Mouse (Mus musculus) urinary bladder, adult 2 months (tissue): ENCODE measurements around the gene Fars2. TPM values are rescaled to one million over a fixed set of nuclear protein-coding genes. Genes with fewer than 3 reads are reported as not detected.

ENCODE experiments used
- DNase-seq: peaks from one replicate; pipeline ENCODE4 v3.0.0; 2022; ENCODE audit warnings: low spot score
- polyA plus RNA-seq: library from polyadenylated mRNA; depleted of rRNA; stranded (reverse); fragments of >200 nt; gene quantifications from 2 replicates; pipeline ENCODE4 v1.2.3, GENCODE M21; 2012; rRNA removed

The Fars2 gene
- polyA plus RNA-seq, 1 experiment, result 34.8 TPM

GRCm38 (mm10) chr13:36731016-36731930 is 614.1 kb downstream of the Fars2 start:
- DNase-seq, result no peak

GRCm38 (mm10) chr13:36731931-36732461 is 614.8 kb downstream of the Fars2 start:
- no peak for DNase-seq

DNA sequence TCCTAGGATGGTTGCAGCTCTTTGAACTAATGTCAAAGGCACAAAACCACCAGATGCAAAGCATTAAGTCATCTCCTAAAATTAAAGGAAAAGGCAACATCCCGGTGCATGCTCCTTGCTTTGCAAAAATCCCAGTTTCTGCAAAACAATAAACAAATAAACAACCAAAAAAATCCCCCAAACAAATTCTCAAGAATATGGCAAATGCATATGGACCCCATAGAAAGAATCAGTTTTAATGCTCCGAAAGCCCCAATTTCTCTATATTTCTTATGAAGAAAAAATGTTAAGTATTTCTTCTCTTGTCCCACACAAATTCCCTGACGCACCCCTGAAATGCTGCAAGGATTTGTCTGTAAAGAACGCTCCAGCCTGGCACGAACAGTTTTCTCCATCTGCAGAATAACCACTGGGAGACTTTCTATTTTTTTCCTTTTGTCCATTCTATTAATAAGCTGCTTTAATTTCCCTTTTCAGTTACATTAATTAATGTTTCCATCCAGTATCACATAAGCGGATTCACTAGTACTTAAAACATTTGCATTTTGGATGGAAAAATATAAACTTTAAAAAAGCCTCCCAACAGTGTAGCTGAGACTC is 615.8 kb downstream of the Fars2 start:
- no peak for DNase-seq

DNA sequence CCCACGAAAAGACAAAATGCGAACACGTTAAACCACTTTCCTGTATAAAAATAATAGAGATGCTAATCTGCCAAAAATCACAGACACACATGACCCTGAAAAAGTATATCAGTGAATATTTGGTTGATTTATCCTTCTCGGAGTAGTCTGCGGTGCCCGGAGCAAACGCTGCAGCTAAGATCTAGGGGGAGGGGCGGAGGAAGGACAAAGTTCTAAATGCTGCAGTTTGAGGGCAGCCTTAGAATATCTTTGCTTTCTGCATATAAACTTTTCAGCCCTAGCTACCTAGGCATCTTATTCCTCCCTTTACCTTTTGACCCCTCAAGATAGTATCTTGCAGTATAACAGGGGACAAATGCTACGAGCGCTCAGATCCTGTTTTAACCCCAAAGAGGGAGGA is 616.4 kb downstream of the Fars2 start:
- DNase-seq, result no peak

DNA sequence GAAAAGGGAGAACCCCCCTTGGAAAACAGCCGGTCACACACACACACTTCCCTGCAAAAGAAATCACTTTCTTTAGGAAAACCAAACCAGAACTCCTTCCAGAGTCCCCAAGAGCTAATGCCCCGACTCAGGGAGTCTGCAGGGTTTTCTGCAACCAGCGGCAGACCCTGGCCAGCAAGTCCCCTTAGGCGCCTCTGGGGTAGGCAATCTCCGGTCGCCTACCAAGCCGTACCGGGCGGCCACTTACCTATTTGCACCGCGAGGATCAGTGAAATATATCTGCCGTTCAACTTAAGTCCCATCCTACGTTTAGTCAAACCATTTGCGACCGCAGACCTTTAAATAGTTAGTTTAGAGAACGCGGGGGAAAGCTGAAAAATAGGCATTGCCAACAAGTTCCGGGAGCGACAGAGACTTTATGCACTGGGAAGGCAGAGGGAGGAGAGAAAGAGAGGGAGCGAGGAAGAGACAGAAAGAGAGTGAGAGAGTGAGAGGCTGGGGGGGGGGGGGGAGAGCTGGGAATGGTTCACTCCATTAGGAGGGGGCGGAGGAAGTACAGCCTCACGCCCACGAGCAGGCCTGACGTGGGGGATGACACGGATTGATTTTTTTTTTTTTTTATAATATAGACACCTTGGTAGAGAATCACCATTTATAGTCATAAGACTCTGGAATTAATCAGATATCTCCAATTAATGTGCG is 616.9 kb downstream of the Fars2 start:
- DNase-seq, result no peak

DNA sequence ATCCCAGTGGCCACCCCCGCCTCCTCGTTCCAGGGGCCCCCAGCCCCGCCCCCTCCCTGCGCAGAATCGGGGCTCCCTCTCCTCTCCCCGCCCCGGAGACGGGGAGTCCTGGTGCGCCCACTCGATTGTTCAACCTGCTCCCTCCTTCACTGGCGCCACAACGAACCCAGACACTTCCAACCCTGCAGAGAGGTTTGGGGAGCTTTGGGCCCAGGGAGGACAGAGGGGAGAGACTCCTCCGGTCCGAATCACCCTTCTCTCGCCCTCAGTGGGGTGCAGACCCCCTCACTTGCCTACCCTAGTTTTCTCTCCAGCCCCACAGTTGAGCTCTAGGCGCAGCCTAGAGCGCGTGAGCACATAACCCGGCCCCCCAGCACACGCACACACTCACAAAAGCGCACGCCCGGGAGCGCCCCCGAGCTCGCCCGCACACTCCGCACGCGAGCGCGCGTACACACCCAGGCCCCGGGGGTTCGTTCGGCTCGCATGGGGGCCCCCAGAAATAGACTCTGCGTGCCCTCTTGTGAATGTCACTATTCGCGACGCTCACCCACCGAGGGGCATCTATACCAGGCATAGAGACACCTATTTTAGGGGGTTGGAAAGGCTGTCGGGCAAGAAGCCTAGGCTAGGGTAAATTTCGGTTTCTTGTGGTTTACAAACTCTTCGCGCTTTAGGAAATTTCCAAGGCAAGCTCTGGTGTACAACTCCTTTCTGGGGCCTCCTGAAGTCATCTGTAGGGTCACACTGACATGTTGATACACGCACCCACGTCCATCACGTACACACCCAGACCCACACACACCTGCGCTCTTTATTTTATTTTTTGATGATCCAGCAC is 617.7 kb downstream of the Fars2 start, which contains the start of gene Nrn1:
Gene Nrn1, minus strand, starts transcription at position 401 of the 841 bp plus-strand sequence.
- DNase-seq, result no peak

GRCm38 (mm10) chr13:36735901-36736618 is 618.8 kb downstream of the Fars2 start:
- DNase-seq, result peak; percentile 49

GRCm38 (mm10) chr13:36736619-36736996 is 619.4 kb downstream of the Fars2 start:
- DNase-seq, result no peak

GRCm38 (mm10) chr13:36750056-36750455 is 632.8 kb downstream of the Fars2 start:
- DNase-seq, result no peak

DNA sequence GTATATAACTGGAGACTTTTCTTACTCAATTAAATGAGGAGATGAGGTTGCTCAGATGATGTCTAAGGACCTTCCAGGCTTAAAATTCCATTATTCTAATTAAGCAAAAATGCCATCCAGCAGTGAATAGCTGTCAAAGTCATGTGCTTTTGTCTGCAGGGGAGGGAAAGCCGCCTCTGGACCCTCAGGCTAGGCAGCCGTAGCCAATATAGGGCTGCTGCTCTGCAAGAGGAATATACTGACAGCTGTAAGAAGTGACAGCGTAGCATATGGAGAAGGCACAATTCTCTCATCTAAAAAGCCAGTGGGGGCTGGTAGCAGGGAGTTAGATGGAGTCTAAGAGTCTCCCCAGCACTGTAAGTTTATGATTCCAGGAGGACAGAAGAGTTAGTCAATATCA is 634.6 kb downstream of the Fars2 start:
- no peak for DNase-seq

- DNase-seq, result no peak
Measured at GRCm38 (mm10) chr13:36766801-36767200, 649.6 kb downstream of the Fars2 start.

Other genes with a start within 250 kb of the Fars2 start
- 7.2 and 7.6 TPM in 2 replicates for gene Rpp40, start 211.1 kb upstream of the Fars2 start, polyA plus RNA-seq
- gene Ppp1r3g, start 158.6 kb upstream of the Fars2 start, polyA plus RNA-seq, result 0.04 and 0.16 TPM in 2 replicates
- 6.5 and 7.2 TPM in 2 replicates for gene Lyrm4, start 114 bp downstream of the Fars2 start, polyA plus RNA-seq